Mouse (Mus musculus) brain, adult 10 weeks (tissue): Measurements from ENCODE around the gene Pih1d2. TPM values are rescaled to one million over a fixed set of nuclear protein-coding genes. Genes with fewer than 3 reads are reported as not detected.

Source experiments
- polyA plus RNA-seq: library from polyadenylated mRNA; stranded (reverse); fragments of 350-450 nt; fragmentation: Illumina TruSeq; extraction: RNeasy Lipid Tissue Mini Kit (QIAGEN cat#74804); gene quantifications from one replicate; pipeline ENCODE4 v1.2.3, GENCODE M21; 2015; ENCODE audit warnings: low read depth, low replicate concordance

Pih1d2 gene
- 5.7 TPM for polyA plus RNA-seq

GRCm38 (mm10) chr9:50616766-50617603, at the start of gene Pih1d2, which contains the start of gene Nkapd1:
TSS of gene Pih1d2 (plus strand) at chr9:50617321.
TSS of gene Nkapd1 (minus strand) at chr9:50617464.

GRCm38 (mm10) chr9:50603189-50603997, 13.7 kb upstream of the Pih1d2 start, which contains the start of the genes Sdhd and Timm8b:
TSS of gene Sdhd (minus strand) at chr9:50603812.
TSS of gene Timm8b (plus strand) at chr9:50603910.

GRCm38 (mm10) chr9:50659392-50660217, 42.5 kb downstream of the Pih1d2 start, which contains the start of gene Dlat:
TSS of gene Dlat (minus strand) at chr9:50659780.

Other genes starting within 250 kb of the Pih1d2 start
- 0.54 TPM for gene Plet1, start 122.8 kb upstream of the Pih1d2 start, polyA plus RNA-seq
- 93.3 TPM for gene Pts, start 88.6 kb upstream of the Pih1d2 start, polyA plus RNA-seq
- gene Il18, start 62.5 kb upstream of the Pih1d2 start, polyA plus RNA-seq: 67.5 TPM
- 4.9 TPM for gene Bco2, start 62.1 kb upstream of the Pih1d2 start, polyA plus RNA-seq
- not detected for gene Tex12, start 56.0 kb upstream of the Pih1d2 start, polyA plus RNA-seq
- gene Sdhd, start 13.5 kb upstream of the Pih1d2 start, polyA plus RNA-seq: 257 TPM
- gene Timm8b, start 13.4 kb upstream of the Pih1d2 start, polyA plus RNA-seq: 544 TPM
- 21.0 TPM for gene Nkapd1, start 143 bp downstream of the Pih1d2 start, polyA plus RNA-seq
- 84.8 TPM for gene Dlat, start 42.5 kb downstream of the Pih1d2 start, polyA plus RNA-seq
- gene Dixdc1, start 122.2 kb downstream of the Pih1d2 start, polyA plus RNA-seq: 64.0 TPM
- 3.8 TPM for gene 2310030G06Rik, start 129.2 kb downstream of the Pih1d2 start, polyA plus RNA-seq
- gene Cryab, start 134.0 kb downstream of the Pih1d2 start, polyA plus RNA-seq: 309 TPM
- gene Hspb2, start 135.0 kb downstream of the Pih1d2 start, polyA plus RNA-seq: 3.0 TPM
- gene Fdxacb1, start 150.9 kb downstream of the Pih1d2 start, polyA plus RNA-seq: 6.2 TPM
- 16.3 TPM for gene Alg9, start 157.7 kb downstream of the Pih1d2 start, polyA plus RNA-seq
- 84.8 TPM for gene 1110032A03Rik, start 158.2 kb downstream of the Pih1d2 start, polyA plus RNA-seq
- 12.9 TPM for gene Ppp2r1b, start 228.0 kb downstream of the Pih1d2 start, polyA plus RNA-seq